Mouse (Mus musculus): ENCODE data around the gene Gm1113. TPM values are rescaled to one million over a fixed set of nuclear protein-coding genes. Genes with fewer than 3 reads are reported as not detected.

Gm1113 gene
- polyA plus RNA-seq, 1 experiment: not detected

DNA sequence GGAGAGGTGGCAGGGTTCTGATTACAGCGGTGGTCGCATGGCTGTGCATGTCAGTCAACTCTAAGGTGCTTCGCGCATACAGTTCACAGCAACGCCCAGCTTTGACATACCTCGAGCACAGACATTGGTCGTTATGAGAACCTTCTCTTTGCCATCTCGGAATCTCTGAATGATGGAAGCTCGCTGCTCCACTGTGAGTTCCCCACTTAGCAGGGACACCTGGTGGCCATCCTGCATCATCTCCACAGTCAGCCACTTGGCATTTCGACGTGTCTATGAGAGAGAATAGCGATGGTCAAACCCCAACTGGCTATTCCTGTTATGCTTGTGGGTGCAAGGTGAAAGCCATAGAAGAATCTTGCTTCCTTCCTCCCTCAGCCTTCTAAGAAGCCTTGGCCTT lies 27.6 kb upstream of the Gm1113 start:
- H3K27ac ChIP-seq (ENCODE audit: insufficient read depth, low read depth, low read length): no peak overlapping the region
- TF ChIP-seq CTCF (IDR thresholded peaks at IDR 0.05; ENCODE audit: low read depth, low read length): no peak
- H3K4me3 ChIP-seq (ENCODE audit: insufficient read depth, low read length): no peak overlapping the region
- H3K4me1 ChIP-seq (ENCODE audit: control insufficient read depth, insufficient read depth, low read length): 0 out of 2 replicates have a peak, but pooled peaks cover 3% of the 10 kb centered on the region

- TF ChIP-seq CTCF (IDR thresholded peaks at IDR 0.05; ENCODE audit: low read depth, low read length) (no peak), POLR2A (IDR thresholded peaks at IDR 0.05; ENCODE audit: borderline replicate concordance, low read depth, low read length) (no peak)
- Histone ChIP-seq H3K4me3 (ENCODE audit: insufficient read depth, low read length) (no peak overlapping the region), H3K4me1 (ENCODE audit: control insufficient read depth, insufficient read depth, low read length) (0 out of 2 replicates have a peak, but pooled peaks cover 3% of the 10 kb centered on the region), H3K27ac (ENCODE audit: insufficient read depth, low read depth, low read length) (no peak overlapping the region)
These were observed 26.6 kb upstream of the Gm1113 start for GRCm38 (mm10) chr9:35544666-35545065.

DNA sequence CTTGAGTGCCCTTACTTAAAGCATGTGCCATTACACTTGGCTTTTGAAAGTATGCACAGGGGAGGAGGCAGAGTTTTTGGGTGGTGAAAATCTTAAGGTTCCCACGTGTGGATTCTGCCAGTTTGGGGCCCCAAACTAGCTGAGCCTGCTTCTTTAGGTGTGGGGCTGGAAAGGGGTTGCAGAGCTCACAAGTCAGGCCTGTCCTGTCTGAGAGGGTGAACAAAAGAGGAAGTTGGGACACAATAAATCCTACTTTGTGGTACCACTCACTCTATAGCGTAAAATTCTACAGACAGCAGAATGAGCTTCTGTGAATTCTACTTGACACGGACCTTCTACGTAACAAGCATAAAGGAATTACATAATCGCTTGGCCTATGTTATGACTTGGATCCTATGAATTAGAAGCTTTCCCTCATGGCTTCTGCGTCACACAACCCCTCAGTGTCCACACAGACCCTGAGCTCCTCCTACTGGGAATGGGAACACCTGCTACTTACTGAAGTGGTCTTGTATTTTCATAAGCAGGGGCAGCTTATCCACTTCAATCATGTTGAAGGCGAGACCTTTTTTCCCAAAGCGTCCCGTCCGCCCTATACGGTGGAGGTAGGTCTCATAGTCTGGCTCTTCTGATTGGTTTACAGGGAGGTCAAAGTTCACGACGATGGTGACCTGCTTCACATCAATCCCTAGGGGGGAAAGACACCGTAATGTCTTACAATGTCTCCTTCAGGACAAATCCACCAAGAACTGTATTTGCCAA lies 25.2 kb upstream of the Gm1113 start:
- Histone ChIP-seq H3K27ac (ENCODE audit: insufficient read depth, low read depth, low read length) (no peak overlapping the region), H3K4me1 (ENCODE audit: control insufficient read depth, insufficient read depth, low read length) (0 out of 2 replicates have a peak, but pooled peaks cover 3% of the 10 kb centered on the region), H3K4me3 (ENCODE audit: insufficient read depth, low read length) (no peak overlapping the region)
- TF ChIP-seq POLR2A (IDR thresholded peaks at IDR 0.05; ENCODE audit: borderline replicate concordance, low read depth, low read length): no peak
- TF ChIP-seq CTCF (IDR thresholded peaks at IDR 0.05; ENCODE audit: low read depth, low read length): no peak

DNA sequence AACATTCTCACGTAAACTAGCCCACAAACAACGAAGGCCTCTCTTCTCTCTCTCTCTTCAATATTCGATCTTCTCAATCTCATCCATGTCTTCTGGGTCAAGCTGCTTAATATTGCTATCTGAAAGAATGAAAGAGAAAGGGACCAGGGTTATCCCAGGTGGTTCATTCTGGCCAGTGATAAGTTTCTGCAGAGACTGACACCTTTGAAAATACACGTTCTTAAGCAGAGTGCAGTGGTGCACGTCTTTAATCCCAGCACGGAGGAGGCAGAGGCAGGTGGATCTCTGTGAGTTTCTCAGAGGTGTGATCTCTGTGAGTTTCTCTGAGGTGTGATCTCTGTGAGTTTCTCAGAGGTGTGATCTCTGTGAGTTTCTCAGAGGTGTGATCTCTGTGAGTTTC lies 23.9 kb upstream of the Gm1113 start:
- Histone ChIP-seq H3K4me3 (ENCODE audit: insufficient read depth, low read length) (no peak overlapping the region), H3K27ac (ENCODE audit: insufficient read depth, low read depth, low read length) (no peak overlapping the region), H3K4me1 (ENCODE audit: control insufficient read depth, insufficient read depth, low read length) (0 out of 2 replicates have a peak, but pooled peaks cover 2% of the 10 kb centered on the region)
- no peak for TF ChIP-seq POLR2A (IDR thresholded peaks at IDR 0.05; ENCODE audit: borderline replicate concordance, low read depth, low read length)
- no peak for TF ChIP-seq CTCF (IDR thresholded peaks at IDR 0.05; ENCODE audit: low read depth, low read length)

GRCm38 (mm10) chr9:35541488-35541887 lies 23.4 kb upstream of the Gm1113 start:
- TF ChIP-seq CTCF (IDR thresholded peaks at IDR 0.05; ENCODE audit: low read depth, low read length) (peak; percentile 37; the same call in 1 of the 2 replicates), POLR2A (IDR thresholded peaks at IDR 0.05; ENCODE audit: borderline replicate concordance, low read depth, low read length) (no peak)
- no peak overlapping the region for H3K4me3 ChIP-seq (ENCODE audit: insufficient read depth, low read length)
- H3K4me1 ChIP-seq (ENCODE audit: control insufficient read depth, insufficient read depth, low read length): no peaks in the 10 kb centered on the region
- no peak overlapping the region for H3K27ac ChIP-seq (ENCODE audit: insufficient read depth, low read depth, low read length)

- TF ChIP-seq POLR2A (IDR thresholded peaks at IDR 0.05; ENCODE audit: borderline replicate concordance, low read depth, low read length) (no peak), CTCF (IDR thresholded peaks at IDR 0.05; ENCODE audit: low read depth, low read length) (no peak)
- no peaks in the 10 kb centered on the region for H3K4me1 ChIP-seq (ENCODE audit: control insufficient read depth, insufficient read depth, low read length)
- no peak overlapping the region for H3K4me3 ChIP-seq (ENCODE audit: insufficient read depth, low read length)
- H3K27ac ChIP-seq (ENCODE audit: insufficient read depth, low read depth, low read length): no peak overlapping the region
These were observed 23.0 kb upstream of the Gm1113 start for GRCm38 (mm10) chr9:35541024-35541423.

GRCm38 (mm10) chr9:35539001-35539750 lies 21.1 kb upstream of the Gm1113 start:
- no peak for TF ChIP-seq POLR2A (IDR thresholded peaks at IDR 0.05; ENCODE audit: borderline replicate concordance, low read depth, low read length)
- TF ChIP-seq CTCF (IDR thresholded peaks at IDR 0.05; ENCODE audit: low read depth, low read length): no peak
- no peaks in the 10 kb centered on the region for H3K4me1 ChIP-seq (ENCODE audit: control insufficient read depth, insufficient read depth, low read length)
- no peak overlapping the region for H3K27ac ChIP-seq (ENCODE audit: insufficient read depth, low read depth, low read length)
- no peak overlapping the region for H3K4me3 ChIP-seq (ENCODE audit: insufficient read depth, low read length)

DNA sequence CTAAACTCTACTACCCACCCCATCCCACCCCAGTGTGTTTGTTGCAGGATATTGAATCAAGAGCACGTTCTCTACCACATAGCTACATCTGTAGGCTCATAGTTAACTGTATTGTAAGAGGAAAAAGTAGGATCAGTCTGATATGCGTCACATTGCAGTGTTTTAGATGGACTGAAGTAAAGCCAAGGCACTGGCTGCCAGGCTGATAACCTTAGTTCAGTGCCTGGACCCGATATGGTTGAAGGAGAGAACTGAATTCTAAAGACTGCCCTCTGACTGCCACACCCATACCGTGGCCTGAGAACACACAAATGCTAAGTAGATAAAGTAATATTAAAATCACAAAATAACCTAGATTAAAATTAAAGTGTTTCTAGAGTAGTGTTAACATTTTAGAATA lies 17.8 kb upstream of the Gm1113 start:
- Histone ChIP-seq H3K4me1 (ENCODE audit: control insufficient read depth, insufficient read depth, low read length) (no peaks in the 10 kb centered on the region), H3K27ac (ENCODE audit: insufficient read depth, low read depth, low read length) (no peak overlapping the region), H3K4me3 (ENCODE audit: insufficient read depth, low read length) (no peak overlapping the region)
- TF ChIP-seq POLR2A (IDR thresholded peaks at IDR 0.05; ENCODE audit: borderline replicate concordance, low read depth, low read length): no peak
- no peak for TF ChIP-seq CTCF (IDR thresholded peaks at IDR 0.05; ENCODE audit: low read depth, low read length)

GRCm38 (mm10) chr9:35535110-35535509 lies 17.0 kb upstream of the Gm1113 start:
- no peak overlapping the region for H3K27ac ChIP-seq (ENCODE audit: insufficient read depth, low read depth, low read length)
- H3K4me1 ChIP-seq (ENCODE audit: control insufficient read depth, insufficient read depth, low read length): no peaks in the 10 kb centered on the region

DNA sequence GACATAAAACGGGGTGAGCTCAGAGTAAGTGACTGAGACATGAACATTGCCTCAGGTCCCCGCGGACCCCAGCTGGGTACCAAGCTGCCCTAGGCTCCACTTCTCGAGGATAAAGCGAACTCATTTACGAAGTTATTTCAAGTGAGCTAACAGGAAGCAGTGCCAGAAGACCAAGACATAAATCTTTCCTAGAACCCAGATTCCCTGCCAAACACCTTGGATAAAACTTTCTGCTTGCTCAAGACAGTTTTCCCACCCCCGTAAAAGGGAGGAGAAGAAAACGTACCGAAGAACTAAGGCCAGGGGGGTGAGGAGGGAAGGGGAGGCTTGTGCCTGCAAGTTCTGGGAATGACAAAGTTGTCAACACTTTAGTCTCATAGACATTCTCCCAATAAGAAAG lies 15.2 kb upstream of the Gm1113 start:
- no peak overlapping the region for H3K4me3 ChIP-seq (ENCODE audit: insufficient read depth, low read length)
- H3K4me1 ChIP-seq (ENCODE audit: control insufficient read depth, insufficient read depth, low read length): no peaks in the 10 kb centered on the region
- TF ChIP-seq CTCF (IDR thresholded peaks at IDR 0.05; ENCODE audit: low read depth, low read length) (no peak), POLR2A (IDR thresholded peaks at IDR 0.05; ENCODE audit: borderline replicate concordance, low read depth, low read length) (no peak)
- no peak overlapping the region for H3K27ac ChIP-seq (ENCODE audit: insufficient read depth, low read depth, low read length)

More at GRCm38 (mm10) chr9:35535110-35535509, 17.0 kb upstream of the Gm1113 start:
- no peak for TF ChIP-seq POLR2A (IDR thresholded peaks at IDR 0.05; ENCODE audit: borderline replicate concordance, low read depth, low read length)
- TF ChIP-seq CTCF (IDR thresholded peaks at IDR 0.05; ENCODE audit: low read depth, low read length): peak; percentile 73
- H3K4me3 ChIP-seq (ENCODE audit: insufficient read depth, low read length): no peak overlapping the region
